Mouse (Mus musculus) midbrain, embryonic 14.5 days (tissue): Measurements from ENCODE around the gene Eif2s1. TPM values are rescaled to one million over a fixed set of nuclear protein-coding genes. Genes with fewer than 3 reads are reported as not detected.
"Not testable (repeated sequence)": the region's sequence is repeated elsewhere in the genome, so short reads cannot be mapped to it uniquely, and the experiment has no call there.

ENCODE experiments used
- ATAC-seq: fragments of 200-750 bp; cut with Nextera tagmentation; 2 replicates; pipeline ENCODE4 v1.8.0; 2017; ENCODE audit warnings: moderate number of reproducible peaks, moderate library complexity; ENCODE audit not compliant: low FRiP score, low TSS enrichment
- DNase-seq: peaks from one replicate; pipeline ENCODE4 v3.0.0-alpha.2; 2015
- H3K27ac ChIP-seq: fragments of 300-500 bp; sonication (generic); replicated peaks from 2 replicates; pipeline ENCODE4 v1.5.1; 2014; ENCODE audit warnings: mild to moderate bottlenecking, low read depth, low read length, moderate library complexity
- H3K27me3 ChIP-seq: fragments of 300-500 bp; sonication (generic); 2 replicates; pipeline ENCODE4 v1.6.1; 2014; ENCODE audit warnings: low read length, control low read depth, mixed read lengths; ENCODE audit not compliant: control insufficient read depth, insufficient read depth
- H3K36me3 ChIP-seq: fragments of 300-500 bp; sonication (generic); 2 replicates; pipeline ENCODE4 v1.6.1; 2014; ENCODE audit warnings: low read length, control low read depth; ENCODE audit not compliant: control insufficient read depth, insufficient read depth
- H3K4me1 ChIP-seq: fragments of 300-500 bp; sonication (generic); 2 replicates; pipeline ENCODE4 v1.6.1; 2014; ENCODE audit warnings: mild to moderate bottlenecking, antibody characterized with exemption, low read length, control low read depth; ENCODE audit not compliant: control insufficient read depth, insufficient read depth
- H3K4me2 ChIP-seq: fragments of 300-500 bp; sonication (generic); 2 replicates; pipeline ENCODE4 v1.6.1; 2014; ENCODE audit warnings: mild to moderate bottlenecking, low read length, moderate library complexity
- H3K4me3 ChIP-seq: fragments of 300-500 bp; sonication (generic); replicated peaks from 2 replicates; pipeline ENCODE4 v1.5.1; 2014; ENCODE audit warnings: low read depth, low read length
- H3K9ac ChIP-seq: fragments of 300-500 bp; sonication (generic); replicated peaks from 2 replicates; pipeline ENCODE4 v1.6.1; 2014; ENCODE audit warnings: mild to moderate bottlenecking, low read length, moderate library complexity
- H3K9me3 ChIP-seq: fragments of 300-500 bp; sonication (generic); 2 replicates; pipeline ENCODE4 v1.6.1; 2016; ENCODE audit warnings: low read length, control low read depth, mixed read lengths; ENCODE audit not compliant: control insufficient read depth
- WGBS: fragments of 180-500 bp; shearing (Covaris S2); extraction: QIAGEN DNeasy Blood & Tissue Kit; methylation state at CpG from one replicate; pipeline ENCODE4 v1.1.7; 2014; 5-methylcytosine and 5-hydroxymethylcytosine counted together
- polyA plus RNA-seq: library from polyadenylated mRNA; unstranded; fragments of >200 nt; fragmentation: Nextera tagmentation; extraction: Ambion mirVana; gene quantifications from 2 replicates; pipeline ENCODE4 v1.2.1, GENCODE M21; 2014

Gene Eif2s1
- polyA plus RNA-seq, 1 experiment from 2014 or later: 143 TPM

GRCm38 (mm10) chr12:78921421-78921820 is 59.8 kb downstream of the Eif2s1 start:
- Histone ChIP-seq H3K27me3 (no peaks in the 10 kb centered on the region), H3K9ac (no peak overlapping the region), H3K27ac (no peak overlapping the region), H3K9me3 (no peaks in the 10 kb centered on the region), H3K4me1 (no peaks in the 10 kb centered on the region), H3K36me3 (no peaks in the 10 kb centered on the region), H3K4me2 (no peak overlapping the region), H3K4me3 (no peak overlapping the region)
- ATAC-seq: no peak
- 75% methylated on average over 4 of the region's 4 CpGs for WGBS
- DNase-seq: no peak

- Histone ChIP-seq H3K4me3 (no peak overlapping the region), H3K27ac (no peak overlapping the region), H3K27me3 (no peaks in the 10 kb centered on the region), H3K4me2 (no peak overlapping the region), H3K36me3 (no peaks in the 10 kb centered on the region), H3K9me3 (no peaks in the 10 kb centered on the region), H3K9ac (no peak overlapping the region), H3K4me1 (no peaks in the 10 kb centered on the region)
- WGBS: 82% methylated on average over 3 of the region's 3 CpGs
- DNase-seq (no peak), ATAC-seq (no peak)
Measured at GRCm38 (mm10) chr12:78922058-78922457, 60.4 kb downstream of the Eif2s1 start.

- not testable (repeated sequence) for H3K4me1 ChIP-seq
Measured at GRCm38 (mm10) chr12:78922977-78923376, 61.4 kb downstream of the Eif2s1 start.

GRCm38 (mm10) chr12:78923539-78924189 is 62.0 kb downstream of the Eif2s1 start:
- WGBS: 93% methylated on average over 7 of the region's 7 CpGs
- H3K4me1 ChIP-seq: no peaks in the 10 kb centered on the region
- no peak overlapping the region for H3K4me3 ChIP-seq
- H3K27ac ChIP-seq: no peak overlapping the region
- no peak overlapping the region for H3K4me2 ChIP-seq
- ATAC-seq (no peak), DNase-seq (no peak)
- H3K27me3 ChIP-seq: no peaks in the 10 kb centered on the region
- H3K9me3 ChIP-seq: no peaks in the 10 kb centered on the region
- no peaks in the 10 kb centered on the region for H3K36me3 ChIP-seq
- no peak overlapping the region for H3K9ac ChIP-seq

More at GRCm38 (mm10) chr12:78922977-78923376, 61.4 kb downstream of the Eif2s1 start:
- not testable (repeated sequence) for DNase-seq, H3K27ac ChIP-seq, H3K9me3 ChIP-seq, H3K9ac ChIP-seq, H3K27me3 ChIP-seq, H3K36me3 ChIP-seq, H3K4me2 ChIP-seq, ATAC-seq, H3K4me3 ChIP-seq

GRCm38 (mm10) chr12:78927287-78927686 is 65.7 kb downstream of the Eif2s1 start:
- H3K27me3 ChIP-seq: no peaks in the 10 kb centered on the region

GRCm38 (mm10) chr12:78929900-78930299 is 68.3 kb downstream of the Eif2s1 start:
- Histone ChIP-seq H3K36me3 (no peaks in the 10 kb centered on the region), H3K9me3 (no peaks in the 10 kb centered on the region), H3K4me1 (no peaks in the 10 kb centered on the region), H3K4me3 (no peak overlapping the region), H3K4me2 (no peak overlapping the region), H3K9ac (no peak overlapping the region), H3K27ac (no peak overlapping the region), H3K27me3 (no peaks in the 10 kb centered on the region)
- WGBS: 65% methylated on average over 1 of the region's 1 CpGs
- no peak for ATAC-seq
- no peak for DNase-seq

More at GRCm38 (mm10) chr12:78927287-78927686, 65.7 kb downstream of the Eif2s1 start:
- no peak for DNase-seq
- no peak for ATAC-seq
- no peak overlapping the region for H3K9ac ChIP-seq
- no peaks in the 10 kb centered on the region for H3K9me3 ChIP-seq
- no peak overlapping the region for H3K4me3 ChIP-seq
- no peaks in the 10 kb centered on the region for H3K4me1 ChIP-seq
- WGBS: 80% methylated on average over 5 of the region's 5 CpGs
- H3K4me2 ChIP-seq: no peak overlapping the region
- H3K36me3 ChIP-seq: no peaks in the 10 kb centered on the region
- no peak overlapping the region for H3K27ac ChIP-seq

GRCm38 (mm10) chr12:78936494-78936893 is 74.9 kb downstream of the Eif2s1 start:
- DNase-seq (no peak), ATAC-seq (no peak)
- Histone ChIP-seq H3K27ac (no peak overlapping the region), H3K4me3 (no peak overlapping the region), H3K27me3 (no peaks in the 10 kb centered on the region), H3K9ac (no peak overlapping the region), H3K9me3 (no peaks in the 10 kb centered on the region), H3K36me3 (no peaks in the 10 kb centered on the region), H3K4me2 (no peak overlapping the region), H3K4me1 (no peaks in the 10 kb centered on the region)
- 61% methylated on average over 4 of the region's 4 CpGs for WGBS

Other genes starting within 250 kb of the Eif2s1 start
- gene Fam71d, start 170.3 kb upstream of the Eif2s1 start, polyA plus RNA-seq: 0.96 TPM in 1 of 2 replicates, not detected in the other
- gene Mpp5, start 112.9 kb upstream of the Eif2s1 start, polyA plus RNA-seq: 16.0 and 19.5 TPM in 2 replicates
- gene Atp6v1d, start 181 bp upstream of the Eif2s1 start, polyA plus RNA-seq: 141 and 165 TPM in 2 replicates
- 0.92 and 1.3 TPM in 2 replicates for gene Plek2, start 45.1 kb downstream of the Eif2s1 start, polyA plus RNA-seq
- gene Tmem229b, start 145.8 kb downstream of the Eif2s1 start, polyA plus RNA-seq: 54.4 and 62.1 TPM in 2 replicates
- gene Plekhh1, start 167.3 kb downstream of the Eif2s1 start, polyA plus RNA-seq: 1.9 and 3.1 TPM in 2 replicates
- gene Pigh, start 227.8 kb downstream of the Eif2s1 start, polyA plus RNA-seq: 17.3 and 22.2 TPM in 2 replicates